Mouse (Mus musculus) E14TG2a.4 (cell line): ENCODE data around the gene Rps9.
"Not testable (repeated sequence)": the region's sequence is repeated elsewhere in the genome, so short reads cannot be mapped to it uniquely, and the experiment has no call there.

Experiments
- CTCF ChIP-seq: conservative IDR thresholded peaks from 2 replicates; pipeline ENCODE4 v1.5.1; 2014; ENCODE audit warnings: low read length
- NANOG ChIP-seq: IDR thresholded peaks from 2 replicates; pipeline ENCODE4 v1.6.1; 2014; ENCODE audit warnings: borderline replicate concordance, low read length, mixed read lengths
- POU5F1 ChIP-seq: IDR thresholded peaks from 2 replicates; pipeline ENCODE4 v1.6.1; 2014; ENCODE audit warnings: low read length, borderline replicate concordance

DNA sequence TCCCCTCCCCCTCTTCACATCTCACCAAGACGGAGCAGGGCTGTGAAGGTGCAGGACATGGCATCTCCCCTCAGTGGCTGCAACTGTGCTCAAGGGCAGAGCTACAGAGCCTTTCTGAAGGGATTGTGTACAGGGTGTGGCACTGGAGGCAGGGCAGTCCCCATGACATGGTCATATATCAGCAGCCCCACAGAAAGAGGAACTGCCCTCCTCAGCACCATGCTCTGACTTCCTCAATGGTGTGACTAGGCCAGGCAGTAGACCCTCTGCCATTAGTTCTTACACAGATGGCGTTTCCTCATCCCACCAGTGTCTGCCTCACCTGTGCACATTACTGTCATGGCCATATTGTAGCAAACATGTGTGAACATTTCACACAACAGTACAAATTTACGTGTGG, 16.5 kb downstream of the Rps9 start, which contains the start of gene Pirb:
- not testable (repeated sequence) for TF ChIP-seq CTCF, NANOG, POU5F1
